Mouse (Mus musculus) bone marrow, adult 2 months (tissue): Measurements from ENCODE around the gene Hnrnph3.

Source experiments
- CTCF ChIP-seq: fragments of 200-500 bp; IDR thresholded peaks from 2 replicates; pipeline ENCODE4 v1.5.1; 2011; ENCODE audit warnings: low read length, control low read depth; ENCODE audit not compliant: control insufficient read depth, insufficient read depth
- POLR2A ChIP-seq: fragments of 200-500 bp; IDR thresholded peaks from 2 replicates; pipeline ENCODE4 v1.6.1; 2011; ENCODE audit warnings: low read depth, mild to moderate bottlenecking, control low read depth, low read length, borderline replicate concordance; ENCODE audit not compliant: control insufficient read depth

DNA sequence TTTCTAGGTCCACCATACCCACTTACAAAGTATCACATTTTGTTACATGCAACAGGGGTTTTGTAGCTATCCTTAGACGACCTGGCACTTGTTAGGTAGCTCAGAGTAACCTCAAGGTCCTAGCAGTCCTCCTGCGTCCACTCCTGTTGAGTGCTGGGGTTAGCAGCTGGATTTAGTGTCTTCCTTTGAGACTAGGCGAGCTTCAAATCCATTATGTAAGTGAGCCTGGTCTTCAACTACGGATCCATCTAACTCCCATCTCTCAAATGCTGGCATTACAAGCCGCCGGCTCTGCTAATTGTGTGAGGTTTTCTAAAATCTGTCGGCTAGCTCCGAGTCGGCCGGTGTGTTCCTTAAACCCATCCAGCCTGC, 44.4 kb downstream of the Hnrnph3 start:
- no peak for TF ChIP-seq CTCF
- no peak for TF ChIP-seq POLR2A
